Mouse (Mus musculus) megakaryocyte, embryonic 14.5 days (primary cell): ENCODE measurements around the gene P3h3.

Experiments used
- FLI1 ChIP-seq: IDR thresholded peaks from 2 replicates; pipeline ENCODE4 v1.6.1; 2012; ENCODE audit warnings: low read length, inconsistent platforms, mixed read lengths
- GATA1 ChIP-seq: IDR thresholded peaks from 3 replicates; pipeline ENCODE4 v1.6.1; 2012; ENCODE audit warnings: mixed read lengths, low read length, inconsistent platforms, borderline replicate concordance

DNA sequence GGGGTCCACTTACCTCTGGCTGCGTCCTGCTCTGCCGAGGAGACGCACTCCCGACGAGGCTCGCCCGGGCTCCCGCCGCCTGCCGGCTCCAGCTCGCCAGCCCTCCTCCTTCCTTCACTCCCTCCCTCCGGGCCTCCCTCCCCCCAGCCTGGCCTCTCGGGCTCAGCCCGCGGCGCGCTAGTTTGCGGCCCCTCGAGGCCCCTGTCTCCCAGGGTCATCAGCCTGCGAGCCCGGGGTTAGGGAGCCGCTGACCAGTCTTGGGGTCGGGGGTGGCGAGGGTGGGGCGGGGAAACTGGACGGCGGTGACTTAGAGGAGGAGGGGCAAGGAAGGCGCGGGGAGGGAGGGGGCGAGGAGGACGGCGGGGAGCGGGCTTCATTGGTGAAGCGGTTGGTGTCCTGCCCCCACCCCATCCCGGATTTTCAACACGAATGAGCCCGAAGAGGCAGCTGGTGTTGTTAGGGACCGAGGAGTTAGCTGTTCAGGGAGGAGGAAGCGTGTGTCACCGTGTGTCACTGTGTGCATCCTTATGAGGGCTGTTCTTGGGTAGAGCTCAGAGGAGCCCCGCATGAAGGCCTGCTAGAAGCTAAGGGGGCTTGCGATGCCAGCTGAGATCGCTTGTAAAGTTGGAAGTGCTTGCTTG, 6.2 kb upstream of the P3h3 start, which contains the start of gene Gpr162:
- no peak for TF ChIP-seq GATA1
- TF ChIP-seq FLI1 = no peak
